In the genomic region with DNA sequence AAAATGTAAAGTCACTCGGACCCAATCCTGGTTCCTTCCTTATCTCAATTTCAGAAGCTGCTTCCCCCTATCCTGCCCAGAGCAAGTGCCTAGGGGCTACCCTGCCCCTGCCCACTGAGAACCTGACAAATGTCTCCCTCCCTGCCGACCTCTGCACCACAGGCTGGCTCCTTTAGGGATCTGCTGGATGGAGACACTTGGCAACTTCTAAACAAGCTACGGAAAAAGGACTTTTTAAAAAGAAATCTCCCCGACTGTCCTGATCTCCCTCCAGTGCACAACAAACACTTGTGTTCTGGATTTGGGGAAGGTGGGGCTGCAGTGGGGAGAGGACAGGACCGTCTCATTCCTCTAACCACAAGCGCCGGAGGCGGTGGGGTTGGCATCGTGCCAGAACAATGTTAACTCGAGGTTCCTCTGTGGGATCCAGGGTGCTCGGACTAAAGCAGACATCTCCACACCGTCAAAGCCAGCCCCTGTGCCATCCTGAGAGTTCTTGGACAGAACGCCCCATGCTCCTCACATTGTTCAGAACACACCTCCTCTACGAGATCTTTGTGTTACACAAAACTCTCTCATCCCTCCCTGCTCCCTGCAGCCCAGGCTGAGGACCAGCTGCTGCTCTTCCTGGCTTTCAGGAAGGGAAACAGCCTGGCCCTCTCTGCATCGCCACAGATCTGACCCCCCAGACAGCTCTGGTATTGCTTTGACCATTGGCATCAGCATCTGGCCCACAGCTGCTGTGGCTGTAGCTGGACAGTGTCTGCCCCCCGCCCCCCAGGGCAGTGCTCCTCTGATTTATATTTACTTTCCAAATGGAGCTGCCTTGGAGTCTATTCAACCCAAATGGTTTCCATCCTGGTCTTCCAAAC, we compare ENCODE assay signal across 8 mouse cellular contexts.
DNase-seq lines count a peak whose midpoint lies in the region; ATAC-seq lines count a peak whose summit lies in the region.

No protein-coding gene starts in this region.

- no peak overlapping the region for H3K4me2 ChIP-seq in neural tube, embryonic 15.5 days
- peak overlapping the region; percentile 42 for H3K4me2 ChIP-seq in embryonic facial prominence, embryonic 13.5 days
- H3K4me2 ChIP-seq in heart, embryonic 15.5 days = 0 out of 2 replicates have a peak overlapping the region, but pooled peaks have one; percentile 13

- 60% methylated on average over 16 of the region's 16 CpGs for WGBS in neural tube, embryonic 15.5 days
- WGBS in embryonic facial prominence, embryonic 13.5 days = 23% methylated on average over 16 of the region's 16 CpGs
- WGBS in heart, embryonic 15.5 days = 47% methylated on average over 16 of the region's 16 CpGs

- no peak overlapping the region for H3K27ac ChIP-seq in neural tube, embryonic 15.5 days (replicated peaks)
- peak overlapping the region; percentile 66 for H3K27ac ChIP-seq in embryonic facial prominence, embryonic 13.5 days
- H3K27ac ChIP-seq in heart, embryonic 15.5 days = no peak overlapping the region

- no peak for ATAC-seq in neural tube, embryonic 15.5 days (ENCODE audit: low FRiP score)
- ATAC-seq in embryonic facial prominence, embryonic 13.5 days (ENCODE audit: insufficient number of reproducible peaks, insufficient read depth, low FRiP score, low TSS enrichment, low read depth) = peak; percentile 50; the same call in 1 of the 2 replicates
- no peak for ATAC-seq in heart, embryonic 15.5 days (replicated peaks; ENCODE audit: insufficient number of reproducible peaks, insufficient read depth, low FRiP score, low read depth)
- ATAC-seq in CD4-positive, CD25-positive, alpha-beta regulatory T cell, adult 4 months = no peak

- DNase-seq in neural tube, embryonic 10.5 days (ENCODE audit: extremely low spot score, low spot score) = peak; percentile 53
- DNase-seq in kidney, postnatal 36 days = peak; percentile 26 to 75
- DNase-seq in ovary, postnatal 14 days (ENCODE audit: low spot score) = peak; percentile 38
- DNase-seq in spleen, adult 12 weeks (ENCODE audit: low spot score) = no peak

- H3K27me3 ChIP-seq in neural tube, embryonic 15.5 days (replicated peaks) = no peaks in the 10 kb centered on the region
- H3K27me3 ChIP-seq in embryonic facial prominence, embryonic 13.5 days = no peaks in the 10 kb centered on the region
- H3K27me3 ChIP-seq in heart, embryonic 15.5 days = no peaks in the 10 kb centered on the region

- H3K36me3 ChIP-seq in neural tube, embryonic 15.5 days = no peaks in the 10 kb centered on the region
- peaks cover 56% of the 10 kb centered on the region for H3K36me3 ChIP-seq in embryonic facial prominence, embryonic 13.5 days
- peaks cover 19% of the 10 kb centered on the region for H3K36me3 ChIP-seq in heart, embryonic 15.5 days

- H3K4me3 ChIP-seq in neural tube, embryonic 15.5 days (replicated peaks) = no peak overlapping the region
- H3K4me3 ChIP-seq in embryonic facial prominence, embryonic 13.5 days = no peak overlapping the region
- H3K4me3 ChIP-seq in heart, embryonic 15.5 days = no peak overlapping the region

- no peaks in the 10 kb centered on the region for H3K9me3 ChIP-seq in neural tube, embryonic 15.5 days (replicated peaks)
- H3K9me3 ChIP-seq in embryonic facial prominence, embryonic 13.5 days = no peaks in the 10 kb centered on the region
- H3K9me3 ChIP-seq in heart, embryonic 15.5 days (replicated peaks) = no peaks in the 10 kb centered on the region

- no peak overlapping the region for H3K9ac ChIP-seq in neural tube, embryonic 15.5 days (replicated peaks)
- peak overlapping the region; percentile 44; the same call in 1 of the 2 replicates for H3K9ac ChIP-seq in embryonic facial prominence, embryonic 13.5 days
- no peak overlapping the region for H3K9ac ChIP-seq in heart, embryonic 15.5 days

- H3K4me1 ChIP-seq in neural tube, embryonic 15.5 days = peaks cover 16% of the 10 kb centered on the region
- peaks cover 27% of the 10 kb centered on the region for H3K4me1 ChIP-seq in embryonic facial prominence, embryonic 13.5 days
- peaks cover 13% of the 10 kb centered on the region; the same call in 1 of the 2 replicates for H3K4me1 ChIP-seq in heart, embryonic 15.5 days (replicated peaks)
